In the genomic region with DNA sequence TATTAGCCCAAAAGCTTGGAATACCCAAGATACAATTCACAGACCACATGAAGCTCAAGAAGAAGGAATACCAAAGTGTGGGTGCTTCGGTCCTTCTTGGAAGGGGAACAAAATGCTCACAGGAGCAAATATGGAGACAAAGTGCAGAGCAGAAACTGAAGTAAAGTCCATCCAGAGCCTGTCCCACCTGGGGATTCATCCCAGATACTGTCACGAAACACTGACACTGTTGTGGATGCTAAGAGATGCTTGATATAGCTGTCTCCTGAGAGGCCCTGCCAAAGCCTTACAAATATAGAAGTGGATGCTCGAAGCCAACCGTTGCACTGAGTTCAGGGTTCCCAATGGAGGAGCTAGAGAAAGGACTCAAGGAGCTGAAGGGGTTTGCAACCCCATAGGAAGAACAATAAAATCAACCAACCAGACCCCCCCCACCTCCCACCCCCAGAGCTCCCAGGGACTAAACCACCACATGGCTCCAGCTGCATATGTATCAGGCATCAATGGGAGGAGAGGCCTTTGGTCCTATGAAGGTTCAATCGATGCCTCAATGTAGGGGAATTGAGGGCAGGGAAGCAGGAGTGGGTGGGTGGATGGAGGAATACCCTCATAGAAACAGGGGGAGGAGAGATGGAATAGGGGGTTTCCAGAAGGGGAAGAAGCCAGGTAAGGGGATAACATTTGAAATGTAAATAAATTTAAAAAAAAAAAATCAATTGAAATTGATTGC, we compare ENCODE assay signal across 11 mouse cellular contexts. TPM values are rescaled to one million over a fixed set of nuclear protein-coding genes. Genes with fewer than 3 reads are reported as not detected.
DNase-seq lines count a peak whose midpoint lies in the region; ATAC-seq and TF ChIP-seq lines count a peak whose summit lies in the region.
"Had no signal": no experiment of that assay in that cellular context is flagged by ENCODE, and none has a peak within 500 bp of the region (broad histone marks: within the 10 kb centered on the region; RNA-seq: fewer than 3 reads in every experiment).

No protein-coding gene starts in this region.

- H3K4me3 ChIP-seq in cerebellum, adult 2 months (replicated peaks; ENCODE audit: insufficient read depth, low read depth, low read length), result no peak overlapping the region
- peak overlapping the region; percentile 46 for H3K4me3 ChIP-seq in megakaryocyte, embryonic 14.5 days (replicated peaks)
- peak overlapping the region; percentile 64; the same call in 1 of the 2 replicates for H3K4me3 ChIP-seq in intestine, postnatal 0 days (ENCODE audit: low read depth, low read length)
- H3K4me3 ChIP-seq in neural tube, embryonic 15.5 days (replicated peaks), result peak overlapping the region; percentile 65; the same call in 1 of the 2 replicates

- no peak for TF ChIP-seq POLR2A in cerebellum, adult 2 months (IDR thresholded peaks at IDR 0.05; ENCODE audit: borderline replicate concordance, insufficient read depth, low read length)

- no peaks in the 10 kb centered on the region for H3K27me3 ChIP-seq in cerebellum, adult 2 months (ENCODE audit: control insufficient read depth, insufficient read depth, low read length)
- H3K27me3 ChIP-seq in megakaryocyte, embryonic 14.5 days (replicated peaks), result no peaks in the 10 kb centered on the region
- H3K27me3 ChIP-seq in intestine, postnatal 0 days (replicated peaks; ENCODE audit: control insufficient read depth, insufficient read depth, low read length), result no peaks in the 10 kb centered on the region
- H3K27me3 ChIP-seq in neural tube, embryonic 15.5 days (replicated peaks), result no peaks in the 10 kb centered on the region

- peak; percentile 18 to 30 for DNase-seq in cerebellum, adult 2 months
- no peak for DNase-seq in cerebellum, postnatal 4 days (ENCODE audit: low spot score in 2 of 2)
- no peak for DNase-seq in ovary, postnatal 36 days (ENCODE audit: low spot score)
- DNase-seq in urinary bladder, postnatal 36 days (ENCODE audit: low spot score in 2 of 2), result no peak

- no peak for TF ChIP-seq CTCF in cerebellum, adult 2 months (IDR thresholded peaks at IDR 0.05; ENCODE audit: borderline replicate concordance, insufficient read depth, low read depth, low read length)
- no peak for TF ChIP-seq CTCF in intestine, postnatal 0 days (IDR thresholded peaks at IDR 0.05; ENCODE audit: low read depth)

- ATAC-seq in megakaryocyte, adult 5-6 weeks (ENCODE audit: poor library complexity, severe bottlenecking), result no peak
- ATAC-seq in intestine, postnatal 0 days, result no peak
- ATAC-seq in neural tube, embryonic 15.5 days (ENCODE audit: low FRiP score), result no peak

- WGBS in cerebellum, adult 2 months, result 76% methylated on average over 5 of the region's 5 CpGs
- 85% methylated on average over 5 of the region's 5 CpGs for WGBS in intestine, postnatal 0 days
- WGBS in neural tube, embryonic 15.5 days, result 69% methylated on average over 5 of the region's 5 CpGs

- no peak overlapping the region for H3K27ac ChIP-seq in cerebellum, adult 2 months (ENCODE audit: insufficient read depth, low read length)
- no peak overlapping the region for H3K27ac ChIP-seq in intestine, postnatal 0 days (ENCODE audit: low read depth, low read length)
- H3K27ac ChIP-seq in neural tube, embryonic 15.5 days (replicated peaks), result peak overlapping the region; percentile 69

- H3K9ac ChIP-seq in intestine, postnatal 0 days (ENCODE audit: low read depth, low read length), result no peak overlapping the region
- H3K9ac ChIP-seq in neural tube, embryonic 15.5 days (replicated peaks), result no peak overlapping the region

- H3K9me3 ChIP-seq in megakaryocyte, embryonic 14.5 days, result no peaks in the 10 kb centered on the region
- H3K9me3 ChIP-seq in intestine, postnatal 0 days (ENCODE audit: control insufficient read depth), result no peaks in the 10 kb centered on the region
- no peaks in the 10 kb centered on the region for H3K9me3 ChIP-seq in neural tube, embryonic 15.5 days (replicated peaks)

- peaks cover 4% of the 10 kb centered on the region; the same call in 1 of the 2 replicates for H3K4me1 ChIP-seq in cerebellum, adult 2 months (ENCODE audit: control insufficient read depth, insufficient read depth, low read length)
- H3K4me1 ChIP-seq in megakaryocyte, embryonic 14.5 days, result peaks cover 20% of the 10 kb centered on the region
- H3K4me1 ChIP-seq in intestine, postnatal 0 days (replicated peaks; ENCODE audit: control insufficient read depth, insufficient read depth, low read length), result no peaks in the 10 kb centered on the region
- peaks cover 16% of the 10 kb centered on the region for H3K4me1 ChIP-seq in neural tube, embryonic 15.5 days

- H3K36me3 ChIP-seq in megakaryocyte, embryonic 14.5 days (replicated peaks; ENCODE audit: low read length), result no peaks in the 10 kb centered on the region
- no peaks in the 10 kb centered on the region for H3K36me3 ChIP-seq in intestine, postnatal 0 days (ENCODE audit: control insufficient read depth, insufficient read depth)
- no peaks in the 10 kb centered on the region for H3K36me3 ChIP-seq in neural tube, embryonic 15.5 days

- H3K4me2 ChIP-seq in intestine, postnatal 0 days (replicated peaks; ENCODE audit: low read depth), result no peak overlapping the region
- H3K4me2 ChIP-seq in neural tube, embryonic 15.5 days, result peak overlapping the region; percentile 38

RNA-seq across cellular contexts. Expression of a gene that starts 29.6 kb away (rescaled TPM):
- 0.08 TPM in 1 of 2 replicates, not detected in the other for polyA plus RNA-seq in cerebellum, adult 2 months (2012; rRNA removed)
- polyA plus RNA-seq in megakaryocyte, embryonic 14.5 days (2012; ENCODE audit: insufficient read depth, low replicate concordance), result not detected in 2 replicates
- 4.7 and 10.0 TPM in 2 replicates for total RNA-seq in megakaryocyte, adult 5-6 weeks (2015)
- total RNA-seq in megakaryocyte, adult 5-6 weeks (2017), result 6.8 and 8.4 TPM in 2 replicates
- polyA plus RNA-seq in intestine, postnatal 0 days (2015; fragmentation: Nextera tagmentation; extraction: Ambion mirVana), result 0.21 and 0.27 TPM in 2 replicates
- polyA plus RNA-seq in neural tube, embryonic 15.5 days (2015; fragmentation: Nextera tagmentation; extraction: Ambion mirVana), result 0.09 and 0.70 TPM in 2 replicates
- total RNA-seq: left cerebral cortex, adult 18-20 months had no signal
- polyA plus RNA-seq: C2C12 had no signal

RNA-seq across cellular contexts. Expression of a gene that starts 36.5 kb away (rescaled TPM):
- polyA plus RNA-seq in cerebellum, adult 2 months (2012; rRNA removed), result not detected in 2 replicates
- polyA plus RNA-seq in megakaryocyte, embryonic 14.5 days (2012; ENCODE audit: insufficient read depth, low replicate concordance), result not detected in 2 replicates
- 0.62 TPM in 1 of 2 replicates, not detected in the other for total RNA-seq in megakaryocyte, adult 5-6 weeks (2015)
- total RNA-seq in megakaryocyte, adult 5-6 weeks (2017), result 0.26 and 0.73 TPM in 2 replicates
- polyA plus RNA-seq in intestine, postnatal 0 days (2015; fragmentation: Nextera tagmentation; extraction: Ambion mirVana), result 0.13 and 0.29 TPM in 2 replicates
- 0.95 and 1.00 TPM in 2 replicates for polyA plus RNA-seq in neural tube, embryonic 15.5 days (2015; fragmentation: Nextera tagmentation; extraction: Ambion mirVana)
- total RNA-seq: adrenal gland, postnatal 36 days; left cerebral cortex, adult 18-20 months had no signal
- polyA plus RNA-seq: C2C12 had no signal

Comparison
In these comparisons a context has a peak if more than half of its experiments do, and no peak if none do; other contexts are left out.
1. DNase-seq: peak in cerebellum, adult 2 months (2 of 2); none in cerebellum, postnatal 4 days (0 of 2), ovary, postnatal 36 days (single experiment) and urinary bladder, postnatal 36 days (0 of 2).